ENCODE assay signal across 9 mouse cellular contexts in genomic region chr17:31071421-31072301, GRCm38 (mm10). TPM values are rescaled to one million over a fixed set of nuclear protein-coding genes. Genes with fewer than 3 reads are reported as not detected.
DNase-seq lines count a peak whose midpoint lies in the region; ATAC-seq and TF ChIP-seq lines count a peak whose summit lies in the region.
"Had no signal": no experiment of that assay in that cellular context is flagged by ENCODE, and none has a peak within 500 bp of the region (broad histone marks: within the 10 kb centered on the region; RNA-seq: fewer than 3 reads in every experiment).

No protein-coding gene starts in this region.

- H3K27me3 ChIP-seq in heart, embryonic 13.5 days (replicated peaks): no peaks in the 10 kb centered on the region
- H3K27me3 ChIP-seq in liver, postnatal 0 days (ENCODE audit: insufficient read depth, low read length): no peaks in the 10 kb centered on the region

- peaks cover 87% of the 10 kb centered on the region for H3K4me1 ChIP-seq in heart, embryonic 13.5 days
- peaks cover 75% of the 10 kb centered on the region for H3K4me1 ChIP-seq in liver, postnatal 0 days (ENCODE audit: insufficient read depth)

- no peaks in the 10 kb centered on the region for H3K9me3 ChIP-seq in heart, embryonic 13.5 days
- H3K9me3 ChIP-seq in liver, postnatal 0 days (ENCODE audit: low read length): no peaks in the 10 kb centered on the region

- no peak for ATAC-seq in heart, embryonic 13.5 days (ENCODE audit: extremely low read depth, insufficient number of reproducible peaks, low FRiP score, low TSS enrichment)
- peak; percentile 20; the same call in 1 of the 2 replicates for ATAC-seq in liver, postnatal 0 days

- no peak for TF ChIP-seq CTCF in liver, postnatal 0 days (IDR thresholded peaks at IDR 0.05; ENCODE audit: low read depth)

- peak overlapping the region; percentile 53 for H3K9ac ChIP-seq in heart, embryonic 13.5 days
- no peak overlapping the region; the same call in 1 of the 2 replicates for H3K9ac ChIP-seq in liver, postnatal 0 days (replicated peaks)

- H3K4me2 ChIP-seq in heart, embryonic 13.5 days: peak overlapping the region; percentile 23
- H3K4me2 ChIP-seq in liver, postnatal 0 days (ENCODE audit: low read depth, low read length): peak overlapping the region; percentile 36

- H3K36me3 ChIP-seq in heart, embryonic 13.5 days: 0 out of 2 replicates have a peak, but pooled peaks cover 1% of the 10 kb centered on the region
- peaks cover 4% of the 10 kb centered on the region for H3K36me3 ChIP-seq in liver, postnatal 0 days (replicated peaks; ENCODE audit: insufficient read depth, low read length)

- peak; percentile 78 for DNase-seq in cerebellum, adult 11-12 months
- no peak for DNase-seq in cerebellum, postnatal 4 days (ENCODE audit: low spot score in 2 of 2)
- peak; percentile 78 for DNase-seq in cerebellum, adult 9-11 months
- no peak for DNase-seq in liver, postnatal 0 days
- DNase-seq in ovary, postnatal 10 days (ENCODE audit: low spot score): no peak
- DNase-seq in B cell, adult 2 months: no peak
- no peak for DNase-seq in kidney, adult 8-10 months
- DNase-seq: kidney, postnatal 4 days had no signal

- 30% methylated on average over 18 of the region's 18 CpGs for WGBS in heart, embryonic 13.5 days
- 36% methylated on average over 18 of the region's 18 CpGs for WGBS in liver, postnatal 0 days (ENCODE audit: insufficient replicate concordance)

- peak; percentile 62 for TF ChIP-seq EP300 in liver, postnatal 0 days (IDR thresholded peaks at IDR 0.05; ENCODE audit: low read depth)

- peak overlapping the region; percentile 86 for H3K27ac ChIP-seq in heart, embryonic 13.5 days (replicated peaks)
- H3K27ac ChIP-seq in liver, postnatal 0 days (ENCODE audit: low read depth): peak overlapping the region; percentile 58

- no peak overlapping the region for H3K4me3 ChIP-seq in heart, embryonic 13.5 days
- H3K4me3 ChIP-seq in liver, postnatal 0 days (ENCODE audit: low read depth, low read length): no peak overlapping the region

RNA-seq across cellular contexts. Expression of gene Abcg1, which starts 14.2 kb away (rescaled TPM):
- 7.7 and 8.2 TPM in 2 replicates for polyA plus RNA-seq in heart, embryonic 13.5 days (2015; fragmentation: Nextera tagmentation; extraction: Ambion mirVana)
- 8.9 and 9.4 TPM in 2 replicates for polyA plus RNA-seq in liver, postnatal 0 days (2015; fragmentation: Nextera tagmentation; extraction: Ambion mirVana)

RNA-seq across cellular contexts. Expression of gene Tff3, which starts 57.8 kb away (rescaled TPM):
- not detected in 2 replicates for polyA plus RNA-seq in heart, embryonic 13.5 days (2015; fragmentation: Nextera tagmentation; extraction: Ambion mirVana)
- 932 and 1,034 TPM in 2 replicates for polyA plus RNA-seq in liver, postnatal 0 days (2015; fragmentation: Nextera tagmentation; extraction: Ambion mirVana)

Comparison
In these comparisons a context has a peak if more than half of its experiments do, and no peak if none do; other contexts are left out.
1. DNase-seq: peak in cerebellum, adult 11-12 months (single experiment) and cerebellum, adult 9-11 months (single experiment); none in cerebellum, postnatal 4 days (0 of 2), liver, postnatal 0 days (single experiment), ovary, postnatal 10 days (single experiment), B cell, adult 2 months (0 of 2) and kidney, adult 8-10 months (0 of 2).
2. RNA of gene Tff3, which starts 57.8 kb away (polyA plus RNA-seq): 932 to 1,034 TPM in liver, postnatal 0 days; not detected in heart, embryonic 13.5 days; every median in the first group is over 100 times any median in the second.